Mouse (Mus musculus): ENCODE results near the gene Armh1.

- no peak for TF ChIP-seq CTCF (conservative IDR thresholded peaks at IDR 0.05; ENCODE audit: low read length)
- no peak for TF ChIP-seq NANOG (IDR thresholded peaks at IDR 0.05; ENCODE audit: borderline replicate concordance, low read length)
These were observed 17.7 kb downstream of the Armh1 start for GRCm38 (mm10) chr4:117234166-117234741.

All from E14TG2a.4 (cell line).